Mouse (Mus musculus) heart, adult 2 months (tissue): ENCODE measurements around the gene Gm42906.

Source experiments
- CTCF ChIP-seq: fragments of 200-600 bp; IDR thresholded peaks from 2 replicates; pipeline ENCODE4 v1.8.1; 2022; ENCODE audit warnings: antibody characterized with exemption, mild to moderate bottlenecking, moderate library complexity
- POLR2A ChIP-seq: fragments of 200-500 bp; IDR thresholded peaks from 2 replicates; pipeline ENCODE4 v1.6.1; 2011; ENCODE audit warnings: mild to moderate bottlenecking, low read depth, low read length, control low read depth; ENCODE audit not compliant: insufficient read depth

DNA sequence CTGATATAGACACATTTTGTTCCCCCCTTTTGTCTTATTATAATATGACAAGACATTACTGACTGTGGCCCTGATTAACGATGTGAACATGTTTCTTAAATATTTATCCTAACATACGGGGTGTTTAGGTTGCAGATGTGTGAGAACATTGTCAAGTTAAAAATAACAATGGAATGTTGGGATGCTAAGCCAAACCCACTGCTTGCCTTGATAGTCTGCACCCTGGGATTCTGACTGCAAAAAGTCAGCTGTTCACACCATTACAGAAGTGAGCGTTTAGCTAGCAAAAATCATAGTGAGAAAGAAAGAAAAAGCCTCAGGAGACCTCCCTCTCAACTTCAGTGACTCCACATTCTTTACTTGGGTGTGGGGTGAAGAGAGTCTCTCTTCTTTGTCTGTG, 1.5 kb downstream of the Gm42906 start:
- TF ChIP-seq CTCF (no peak), POLR2A (no peak)
